In genomic region chr2:125606220-125606845, GRCm38 (mm10) we compare ENCODE assay signal across 10 mouse cellular contexts. TPM values are rescaled to one million over a fixed set of nuclear protein-coding genes. Genes with fewer than 3 reads are reported as not detected.
DNase-seq lines count a peak whose midpoint lies in the region; ATAC-seq and TF ChIP-seq lines count a peak whose summit lies in the region.
"Had no signal": no experiment of that assay in that cellular context is flagged by ENCODE, and none has a peak within 500 bp of the region (broad histone marks: within the 10 kb centered on the region; RNA-seq: fewer than 3 reads in every experiment).

No protein-coding gene starts in this region.

- peak; percentile 85 for ATAC-seq in lung, embryonic 14.5 days (ENCODE audit: insufficient read depth)
- no peak for ATAC-seq in inflammation-experienced regulatory T-cells, adult 6 months
- ATAC-seq in cerebellum, adult (ENCODE audit: insufficient number of reproducible peaks, low FRiP score, low TSS enrichment), result no peak
- ATAC-seq: forebrain, embryonic 15.5 days had no signal

- H3K9me3 ChIP-seq in lung, embryonic 14.5 days (ENCODE audit: low read depth, low read length), result no peaks in the 10 kb centered on the region
- H3K9me3 ChIP-seq: forebrain, embryonic 15.5 days; limb, embryonic 12.5 days had no signal

- H3K27ac ChIP-seq in lung, embryonic 14.5 days (ENCODE audit: low read depth), result peak overlapping the region; percentile 39
- H3K27ac ChIP-seq: forebrain, embryonic 15.5 days; limb, embryonic 12.5 days had no signal

- H3K36me3 ChIP-seq in lung, embryonic 14.5 days (ENCODE audit: insufficient read depth), result peaks cover 62% of the 10 kb centered on the region

- intact Hi-C loops in heart, postnatal 25 days (cut with DNase I), result no loop called here

- H3K4me1 ChIP-seq in lung, embryonic 14.5 days (ENCODE audit: insufficient read depth), result no peaks in the 10 kb centered on the region
- H3K4me1 ChIP-seq: forebrain, embryonic 15.5 days had no signal

- H3K9ac ChIP-seq in lung, embryonic 14.5 days, result no peak overlapping the region
- H3K9ac ChIP-seq: forebrain, embryonic 15.5 days; limb, embryonic 12.5 days had no signal

- 52% methylated on average over 17 of the region's 17 CpGs for WGBS in lung, embryonic 14.5 days

- H3K4me2 ChIP-seq in lung, embryonic 14.5 days, result no peak overlapping the region
- H3K4me2 ChIP-seq: forebrain, embryonic 15.5 days; limb, embryonic 12.5 days had no signal

- no peak overlapping the region for H3K4me3 ChIP-seq in lung, embryonic 14.5 days (ENCODE audit: low read depth, low read length)
- H3K4me3 ChIP-seq: forebrain, embryonic 15.5 days; limb, embryonic 12.5 days had no signal

- TF ChIP-seq CTCF in lung, embryonic 14.5 days (IDR thresholded peaks at IDR 0.05; ENCODE audit: low read depth), result no peak

- no peaks in the 10 kb centered on the region for H3K27me3 ChIP-seq in lung, embryonic 14.5 days (ENCODE audit: insufficient read depth, low read length)
- H3K27me3 ChIP-seq: forebrain, embryonic 15.5 days; limb, embryonic 12.5 days had no signal

- DNase-seq in heart, adult 11 months, result peak; percentile 93
- DNase-seq in heart, postnatal 25 days (ENCODE audit: low spot score), result no peak
- peak; percentile 22 for DNase-seq in urinary bladder, postnatal 25 days (ENCODE audit: low spot score)
- no peak for DNase-seq in urinary bladder, postnatal 10 days (ENCODE audit: low spot score)
- DNase-seq in lung, embryonic 14.5 days, result peak; percentile 85
- no peak for DNase-seq in kidney, adult 11 months

RNA-seq across cellular contexts. Expression of gene Cep152, which starts 18.6 kb away (rescaled TPM):
- total RNA-seq in heart, postnatal 25 days (2021), result 1 to 10 TPM; 1.4 to 1.8 TPM
- 7.7 and 9.4 TPM in 2 replicates for polyA plus RNA-seq in lung, embryonic 14.5 days (2014; fragmentation: Nextera tagmentation; extraction: Ambion mirVana)
- 1 to 10 TPM; 5.0 to 5.8 (median 5.8) TPM for polyA plus RNA-seq in inflammation-experienced regulatory T-cells, adult 6 months (2017; shearing (Covaris generic))

Comparison
In these comparisons a context has a peak if more than half of its experiments do, and no peak if none do; other contexts are left out.
1. DNase-seq: peak in heart, adult 11 months (single experiment), urinary bladder, postnatal 25 days (single experiment) and lung, embryonic 14.5 days (single experiment); none in heart, postnatal 25 days (single experiment), urinary bladder, postnatal 10 days (single experiment) and kidney, adult 11 months (single experiment).